Mouse (Mus musculus) CD4-positive helper T cell, adult 2 months (primary cell): ENCODE results near the gene Lmo7.

Source experiments
- DNase-seq: peaks from one replicate; pipeline ENCODE4 v3.0.0-alpha.2; 2012; ENCODE audit warnings: low read depth, missing footprints, low spot score

Lmo7 gene

DNA sequence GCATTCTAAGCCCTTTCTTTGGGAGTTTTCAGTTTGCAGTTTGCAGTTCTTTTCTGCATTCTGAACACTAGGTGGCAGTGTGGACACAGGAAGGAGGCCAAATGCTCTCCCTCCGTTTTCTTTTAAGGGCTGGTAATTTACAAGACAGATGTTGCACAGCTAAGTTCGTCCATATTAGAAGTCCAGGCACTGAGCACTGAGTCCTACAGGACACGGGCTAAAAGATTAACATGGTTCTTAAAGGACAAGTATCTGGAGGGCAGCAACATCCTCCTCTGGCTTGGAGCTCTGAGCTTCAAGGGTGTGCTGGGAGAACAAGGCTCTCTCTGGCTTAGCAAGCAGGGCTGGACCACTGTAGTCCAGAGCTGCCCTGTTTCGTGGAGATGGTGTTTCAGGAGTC is 213.2 kb downstream of the Lmo7 start:
- DNase-seq, result peak; percentile 19

- DNase-seq, result no peak
Measured at GRCm38 (mm10) chr14:101946711-101947516, 217.2 kb downstream of the Lmo7 start.

GRCm38 (mm10) chr14:101949114-101949513 is 219.4 kb downstream of the Lmo7 start:
- DNase-seq, result peak; percentile 20

- DNase-seq, result no peak
Measured at GRCm38 (mm10) chr14:101951107-101951506, 221.3 kb downstream of the Lmo7 start.

- DNase-seq, result no peak
Measured at GRCm38 (mm10) chr14:101953793-101954468, 224.2 kb downstream of the Lmo7 start.

DNA sequence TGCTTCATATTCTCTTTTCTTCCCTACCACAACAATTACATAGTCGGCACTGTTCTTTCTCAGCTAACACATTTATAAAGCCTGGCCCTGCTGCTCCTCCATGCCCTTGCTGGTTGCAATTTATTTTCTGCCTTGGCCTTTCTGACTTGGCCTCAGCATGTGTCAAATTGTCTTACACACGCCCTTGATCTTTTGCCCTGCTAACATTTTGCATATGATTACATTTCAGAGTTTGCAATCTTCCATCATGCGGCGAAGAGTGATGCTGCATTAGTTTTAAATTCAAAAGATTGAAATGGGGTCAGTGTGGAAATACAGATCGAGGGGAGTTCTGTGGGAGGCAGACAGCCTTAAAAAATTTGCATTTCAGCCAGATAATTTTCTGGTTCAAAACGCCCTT is 234.6 kb downstream of the Lmo7 start:
- DNase-seq, result no peak

DNA sequence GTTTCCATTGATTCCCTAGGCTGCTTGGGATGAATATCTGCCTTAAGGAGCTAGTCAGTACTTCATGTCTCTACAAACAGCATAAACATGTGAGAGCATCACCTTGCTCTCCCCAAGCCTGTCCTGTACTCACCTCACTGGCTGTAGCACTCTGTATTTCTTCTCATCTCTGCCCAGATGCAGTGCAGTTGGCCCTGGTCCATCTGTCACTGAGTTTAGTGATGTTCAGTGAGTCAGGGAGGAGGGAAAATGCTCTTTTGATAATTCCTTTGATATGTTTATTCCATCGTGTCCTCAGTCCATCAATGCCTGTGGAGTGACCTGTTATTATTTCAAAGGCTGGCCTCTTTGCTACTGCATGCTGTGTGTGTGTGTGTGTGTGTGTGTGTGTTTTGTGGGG is 235.2 kb downstream of the Lmo7 start:
- no peak for DNase-seq

DNA sequence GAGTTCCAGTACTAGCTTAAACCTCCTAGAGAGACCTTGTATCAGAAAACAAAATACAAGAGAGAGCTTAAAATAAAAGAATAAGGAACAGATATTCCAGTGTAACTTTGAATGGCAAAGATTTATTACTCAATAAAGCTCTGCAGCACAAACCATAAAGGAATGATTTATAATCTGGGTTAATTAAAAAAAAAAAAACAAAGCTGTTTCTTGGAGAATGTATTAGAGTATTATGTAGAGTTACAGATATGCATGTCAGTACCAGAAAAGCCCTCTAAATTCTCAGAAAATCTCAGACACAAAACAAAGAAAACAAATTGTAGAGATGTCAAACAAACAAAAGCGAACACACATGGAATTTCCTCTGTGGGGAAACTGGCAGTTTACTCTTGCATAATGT is 243.0 kb downstream of the Lmo7 start:
- DNase-seq, result no peak

GRCm38 (mm10) chr14:101973171-101973570 is 243.4 kb downstream of the Lmo7 start:
- no peak for DNase-seq

DNA sequence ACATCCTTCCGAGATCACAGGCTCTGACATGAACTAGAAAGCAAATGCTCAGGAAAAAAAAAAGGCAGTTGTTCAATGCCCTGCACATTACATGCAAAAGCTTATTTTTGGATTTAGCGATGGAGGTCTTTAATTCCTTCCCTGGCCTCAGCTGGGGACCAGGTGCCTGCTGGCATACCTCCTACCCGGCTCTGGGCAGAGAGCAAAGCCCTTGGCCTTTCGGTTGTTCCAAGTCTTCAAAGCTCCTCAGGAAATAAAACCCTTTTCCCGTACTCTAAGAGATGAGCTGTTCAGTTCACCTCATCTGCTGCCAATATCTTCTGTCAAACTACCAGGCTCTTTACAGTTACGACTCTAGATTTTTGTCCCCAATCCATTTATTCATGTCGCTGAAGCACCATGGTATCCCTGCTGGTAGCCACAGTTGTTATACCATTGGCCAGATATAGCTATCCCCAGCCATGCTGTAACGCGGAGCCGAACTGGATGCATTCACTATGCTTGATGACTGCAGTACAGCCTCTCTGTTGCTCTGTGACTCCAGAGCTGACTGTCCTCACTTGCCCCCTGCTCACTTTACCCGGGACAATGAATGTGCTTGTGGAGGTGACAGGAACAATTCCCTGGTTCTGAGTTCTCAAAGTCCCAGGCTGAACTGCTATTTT is 246.4 kb downstream of the Lmo7 start:
- no peak for DNase-seq
